21 mouse cellular contexts compared by ENCODE assay signal in the genomic region with DNA sequence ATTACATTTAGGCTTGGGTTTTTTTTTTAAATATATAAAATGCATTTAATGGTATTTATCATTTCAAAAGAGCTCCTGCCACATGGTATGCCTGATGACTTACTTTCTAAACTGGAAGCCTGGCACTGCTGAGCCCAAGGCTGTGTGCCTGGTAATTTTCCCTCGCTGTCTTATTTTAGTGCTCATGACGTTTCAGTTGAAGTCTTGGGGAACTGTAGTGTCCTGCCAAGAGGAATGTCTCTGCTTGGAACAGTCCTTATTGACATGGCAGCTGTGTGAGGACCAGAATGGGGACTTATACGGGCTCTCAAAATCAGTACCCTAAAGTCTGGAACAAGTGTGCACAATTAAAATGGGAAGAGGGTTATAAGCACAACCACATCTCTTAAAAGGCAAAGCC. TPM values are rescaled to one million over a fixed set of nuclear protein-coding genes. Genes with fewer than 3 reads are reported as not detected.
A peak's percentile ranks its signal among the peaks of the same experiment; 100 is the strongest.
DNase-seq lines count a peak whose midpoint lies in the region; ATAC-seq lines count a peak whose summit lies in the region.
"Had no signal": no experiment of that assay in that cellular context is flagged by ENCODE, and none has a peak within 500 bp of the region (broad histone marks: within the 10 kb centered on the region; RNA-seq: fewer than 3 reads in every experiment).

No protein-coding gene starts in this region.

- 3% methylated on average over 3 of the region's 3 CpGs for WGBS in hindbrain, embryonic 12.5 days
- WGBS in hindbrain, embryonic 14.5 days = 5% methylated on average over 3 of the region's 3 CpGs
- 3% methylated on average over 3 of the region's 3 CpGs for WGBS in embryonic facial prominence, embryonic 11.5 days
- WGBS in neural tube, embryonic 13.5 days = 3% methylated on average over 3 of the region's 3 CpGs

- no peaks in the 10 kb centered on the region for H3K9me3 ChIP-seq in hindbrain, embryonic 12.5 days (replicated peaks)
- no peaks in the 10 kb centered on the region for H3K9me3 ChIP-seq in hindbrain, embryonic 14.5 days (ENCODE audit: control insufficient read depth, low read length)
- no peaks in the 10 kb centered on the region for H3K9me3 ChIP-seq in embryonic facial prominence, embryonic 11.5 days (replicated peaks; ENCODE audit: control insufficient read depth, low read length)
- no peaks in the 10 kb centered on the region for H3K9me3 ChIP-seq in neural tube, embryonic 13.5 days
- H3K9me3 ChIP-seq: forebrain, embryonic 10.5 days; hindbrain, embryonic 15.5 days; lung, embryonic 15.5 days; midbrain, embryonic 13.5 days had no signal

- no peak overlapping the region for H3K4me3 ChIP-seq in hindbrain, embryonic 12.5 days
- H3K4me3 ChIP-seq in hindbrain, embryonic 14.5 days (replicated peaks; ENCODE audit: low read length) = no peak overlapping the region
- no peak overlapping the region for H3K4me3 ChIP-seq in embryonic facial prominence, embryonic 11.5 days (ENCODE audit: low read depth, low read length)
- H3K4me3 ChIP-seq in neural tube, embryonic 13.5 days = no peak overlapping the region
- H3K4me3 ChIP-seq: forebrain, embryonic 10.5 days; hindbrain, embryonic 15.5 days; lung, embryonic 15.5 days; midbrain, embryonic 13.5 days had no signal

- H3K4me1 ChIP-seq in hindbrain, embryonic 12.5 days = peaks cover 19% of the 10 kb centered on the region
- no peaks in the 10 kb centered on the region for H3K4me1 ChIP-seq in hindbrain, embryonic 14.5 days (replicated peaks; ENCODE audit: control insufficient read depth, insufficient read depth, low read length)
- H3K4me1 ChIP-seq in embryonic facial prominence, embryonic 11.5 days (ENCODE audit: control insufficient read depth, insufficient read depth, low read length) = peaks cover 6% of the 10 kb centered on the region
- peaks cover 44% of the 10 kb centered on the region for H3K4me1 ChIP-seq in neural tube, embryonic 13.5 days (replicated peaks)

- peaks cover 94% of the 10 kb centered on the region for H3K27me3 ChIP-seq in hindbrain, embryonic 12.5 days
- peaks cover 97% of the 10 kb centered on the region for H3K27me3 ChIP-seq in hindbrain, embryonic 14.5 days (ENCODE audit: control insufficient read depth, insufficient read depth, low read length)
- peaks cover 14% of the 10 kb centered on the region; the same call in 1 of the 2 replicates for H3K27me3 ChIP-seq in embryonic facial prominence, embryonic 11.5 days (ENCODE audit: control insufficient read depth, insufficient read depth, low read length)
- peaks cover 100% of the 10 kb centered on the region for H3K27me3 ChIP-seq in neural tube, embryonic 13.5 days

- no peak for ATAC-seq in hindbrain, embryonic 12.5 days (ENCODE audit: low FRiP score)
- ATAC-seq in hindbrain, embryonic 14.5 days (ENCODE audit: low FRiP score) = no peak
- no peak for ATAC-seq in embryonic facial prominence, embryonic 11.5 days (replicated peaks; ENCODE audit: insufficient number of reproducible peaks, low FRiP score, low TSS enrichment, low read depth)
- ATAC-seq in neural tube, embryonic 13.5 days (ENCODE audit: low read depth) = no peak
- ATAC-seq: CD4-positive, CD25-positive, alpha-beta regulatory T cell, adult 4 months; midbrain, embryonic 13.5 days had no signal

- no peaks in the 10 kb centered on the region for H3K36me3 ChIP-seq in hindbrain, embryonic 12.5 days
- no peaks in the 10 kb centered on the region for H3K36me3 ChIP-seq in hindbrain, embryonic 14.5 days (replicated peaks; ENCODE audit: control insufficient read depth, insufficient read depth)
- no peaks in the 10 kb centered on the region for H3K36me3 ChIP-seq in embryonic facial prominence, embryonic 11.5 days (replicated peaks; ENCODE audit: control insufficient read depth, insufficient read depth, low read depth, low read length)
- no peaks in the 10 kb centered on the region for H3K36me3 ChIP-seq in neural tube, embryonic 13.5 days
- H3K36me3 ChIP-seq: forebrain, embryonic 10.5 days; G1E; hindbrain, embryonic 15.5 days; lung, embryonic 15.5 days; midbrain, embryonic 13.5 days had no signal

- no peak overlapping the region for H3K27ac ChIP-seq in hindbrain, embryonic 12.5 days
- H3K27ac ChIP-seq in hindbrain, embryonic 14.5 days = no peak overlapping the region
- H3K27ac ChIP-seq in embryonic facial prominence, embryonic 11.5 days (replicated peaks; ENCODE audit: low read depth, low read length) = no peak overlapping the region
- H3K27ac ChIP-seq in neural tube, embryonic 13.5 days (replicated peaks) = 0 out of 2 replicates have a peak overlapping the region, but pooled peaks have one; percentile 10
- H3K27ac ChIP-seq: forebrain, embryonic 10.5 days; hindbrain, embryonic 15.5 days; lung, embryonic 15.5 days; macrophage; midbrain, embryonic 13.5 days had no signal

- DNase-seq in embryo, embryonic 10.5 days (ENCODE audit: low spot score) = peak; percentile 42
- no peak for DNase-seq in embryo, embryonic 10 days (ENCODE audit: low spot score)
- DNase-seq in hindbrain, embryonic 14.5 days (ENCODE audit: low spot score) = no peak
- DNase-seq in embryonic facial prominence, embryonic 11.5 days (ENCODE audit: low spot score) = peak; percentile 10
- no peak for DNase-seq in layer of hippocampus, adult 11-12 months (ENCODE audit: low spot score)
- no peak for DNase-seq in kidney, postnatal 25 days
- DNase-seq: cerebellum, adult 9-11 months; kidney, adult 9 months; kidney, postnatal 4 days; right cerebral cortex, postnatal 4 days; thymus, postnatal 25 days had no signal

- 0 out of 2 replicates have a peak overlapping the region, but pooled peaks have one; percentile 13 for H3K4me2 ChIP-seq in hindbrain, embryonic 12.5 days (replicated peaks)
- H3K4me2 ChIP-seq in hindbrain, embryonic 14.5 days (replicated peaks) = no peak overlapping the region
- H3K4me2 ChIP-seq in embryonic facial prominence, embryonic 11.5 days (ENCODE audit: low read depth, low read length) = no peak overlapping the region
- no peak overlapping the region for H3K4me2 ChIP-seq in neural tube, embryonic 13.5 days
- H3K4me2 ChIP-seq: hindbrain, embryonic 15.5 days; liver, embryonic 11.5 days; lung, embryonic 15.5 days; midbrain, embryonic 13.5 days had no signal

- no peak overlapping the region for H3K9ac ChIP-seq in hindbrain, embryonic 12.5 days
- no peak overlapping the region for H3K9ac ChIP-seq in hindbrain, embryonic 14.5 days
- H3K9ac ChIP-seq in embryonic facial prominence, embryonic 11.5 days (replicated peaks; ENCODE audit: low read length) = no peak overlapping the region
- H3K9ac ChIP-seq in neural tube, embryonic 13.5 days = no peak overlapping the region
- H3K9ac ChIP-seq: hindbrain, embryonic 15.5 days; lung, embryonic 15.5 days; midbrain, embryonic 13.5 days had no signal

RNA-seq across cellular contexts. Expression of a gene that starts 5.2 kb away (rescaled TPM):
- polyA plus RNA-seq in hindbrain, embryonic 12.5 days (2016; fragmentation: Nextera tagmentation; extraction: Ambion mirVana) = 36.0 and 36.9 TPM in 2 replicates
- polyA plus RNA-seq in hindbrain, embryonic 14.5 days (2014; fragmentation: Nextera tagmentation; extraction: Ambion mirVana) = 0.43 and 0.53 TPM in 2 replicates
- polyA plus RNA-seq in embryonic facial prominence, embryonic 11.5 days (2014; fragmentation: Nextera tagmentation; extraction: Ambion mirVana) = 62.4 and 64.4 TPM in 2 replicates
- polyA plus RNA-seq in neural tube, embryonic 13.5 days (2015; fragmentation: Nextera tagmentation; extraction: Ambion mirVana) = 8.8 and 13.9 TPM in 2 replicates
- polyA plus RNA-seq: CD4-positive, CD25-positive, alpha-beta regulatory T cell, adult 4 months; macrophage had no signal

Comparison
In these comparisons a context has a peak if more than half of its experiments do, and no peak if none do; other contexts are left out.
1. DNase-seq: peak in embryo, embryonic 10.5 days (single experiment) and embryonic facial prominence, embryonic 11.5 days (single experiment); none in embryo, embryonic 10 days (single experiment), hindbrain, embryonic 14.5 days (single experiment), layer of hippocampus, adult 11-12 months (single experiment) and kidney, postnatal 25 days (0 of 2).